Mouse (Mus musculus): ENCODE data around the gene Gm21627. TPM values are rescaled to one million over a fixed set of nuclear protein-coding genes. Genes with fewer than 3 reads are reported as not detected.
"Not testable (repeated sequence)": the region's sequence is repeated elsewhere in the genome, so short reads cannot be mapped to it uniquely, and the experiment has no call there.

Gene Gm21627
- total RNA-seq (2021) = not detected
- long read RNA-seq, experiment 1 = 0 reads
- long read RNA-seq, experiment 2 = 0 reads

DNA sequence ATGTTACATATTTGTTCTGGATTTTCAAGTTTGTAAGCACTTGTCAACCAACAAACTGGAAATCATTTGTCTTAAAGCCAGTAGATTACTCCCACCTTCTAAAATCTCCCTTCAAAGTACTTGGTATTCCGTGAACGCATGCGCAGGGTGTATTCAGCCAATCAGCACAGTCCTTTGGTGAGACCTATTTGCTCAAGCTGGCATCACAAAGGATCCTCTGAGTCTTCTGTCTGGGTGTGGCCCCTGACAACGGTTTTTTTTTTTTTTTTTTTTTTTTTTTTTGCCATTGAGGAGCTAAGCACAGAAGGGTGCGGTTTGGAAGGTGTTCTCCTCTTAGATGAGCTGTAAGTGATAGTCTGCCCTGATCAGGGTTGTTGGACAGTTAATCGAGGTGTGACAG, at the start of gene Gm21627:
Gene Gm21627 (plus strand): TSS at position 301 of the 400 bp plus-strand sequence.
- DNase-seq; intact Hi-C loops (cut with DNase I): not testable (repeated sequence)
